Mouse (Mus musculus) stomach, embryonic 14.5 days (tissue): ENCODE results near the gene Gm10639. TPM values are rescaled to one million over a fixed set of nuclear protein-coding genes. Genes with fewer than 3 reads are reported as not detected.

Source experiments
- ATAC-seq: fragments of 200-750 bp; cut with Nextera tagmentation; 2 replicates; pipeline ENCODE4 v1.8.0; 2017; ENCODE audit warnings: low read depth, moderate TSS enrichment; ENCODE audit not compliant: insufficient number of reproducible peaks, insufficient read depth, low FRiP score
- H3K27ac ChIP-seq: fragments of 300-500 bp; sonication (generic); 2 replicates; pipeline ENCODE4 v1.5.1; 2014; ENCODE audit warnings: mild to moderate bottlenecking, low read length, moderate library complexity, mixed read lengths
- H3K27me3 ChIP-seq: fragments of 300-500 bp; sonication (generic); 2 replicates; pipeline ENCODE4 v1.6.1; 2014; ENCODE audit warnings: low read length, control low read depth, mixed read lengths; ENCODE audit not compliant: control insufficient read depth, insufficient read depth
- H3K36me3 ChIP-seq: fragments of 300-500 bp; sonication (generic); 2 replicates; pipeline ENCODE4 v1.6.1; 2014; ENCODE audit warnings: mild to moderate bottlenecking, control low read depth, low read length, moderate library complexity, mixed read lengths; ENCODE audit not compliant: control insufficient read depth, insufficient read depth
- H3K4me1 ChIP-seq: fragments of 300-500 bp; sonication (generic); 2 replicates; pipeline ENCODE4 v1.6.1; 2014; ENCODE audit warnings: low read length, control low read depth, mixed read lengths; ENCODE audit not compliant: control insufficient read depth, insufficient read depth
- H3K4me2 ChIP-seq: fragments of 300-500 bp; sonication (generic); replicated peaks from 2 replicates; pipeline ENCODE4 v1.6.1; 2014; ENCODE audit warnings: low read depth, low read length, control low read depth
- H3K4me3 ChIP-seq: fragments of 300-500 bp; sonication (generic); 2 replicates; pipeline ENCODE4 v1.5.1; 2014; ENCODE audit warnings: low read depth, low read length, control low read depth
- H3K9ac ChIP-seq: fragments of 300-500 bp; sonication (generic); replicated peaks from 2 replicates; pipeline ENCODE4 v1.6.1; 2014; ENCODE audit warnings: low read depth, mild to moderate bottlenecking, control low read depth, low read length, moderate library complexity, mixed read lengths
- H3K9me3 ChIP-seq: fragments of 300-500 bp; sonication (generic); 2 replicates; pipeline ENCODE4 v1.6.1; 2016; ENCODE audit warnings: low read depth, low read length, control low read depth; ENCODE audit not compliant: control insufficient read depth
- WGBS: fragments of 180-500 bp; shearing (Covaris S2); extraction: QIAGEN DNeasy Blood & Tissue Kit; methylation state at CpG from one replicate; pipeline ENCODE4 v1.1.7; 2014; 5-methylcytosine and 5-hydroxymethylcytosine counted together
- polyA plus RNA-seq: library from polyadenylated mRNA; unstranded; fragments of >200 nt; fragmentation: Nextera tagmentation; extraction: Ambion mirVana; gene quantifications from 2 replicates; pipeline ENCODE4 v1.2.1, GENCODE M21; 2014

Gm10639 gene
- polyA plus RNA-seq, 1 experiment from 2014 or later, result not detected

DNA sequence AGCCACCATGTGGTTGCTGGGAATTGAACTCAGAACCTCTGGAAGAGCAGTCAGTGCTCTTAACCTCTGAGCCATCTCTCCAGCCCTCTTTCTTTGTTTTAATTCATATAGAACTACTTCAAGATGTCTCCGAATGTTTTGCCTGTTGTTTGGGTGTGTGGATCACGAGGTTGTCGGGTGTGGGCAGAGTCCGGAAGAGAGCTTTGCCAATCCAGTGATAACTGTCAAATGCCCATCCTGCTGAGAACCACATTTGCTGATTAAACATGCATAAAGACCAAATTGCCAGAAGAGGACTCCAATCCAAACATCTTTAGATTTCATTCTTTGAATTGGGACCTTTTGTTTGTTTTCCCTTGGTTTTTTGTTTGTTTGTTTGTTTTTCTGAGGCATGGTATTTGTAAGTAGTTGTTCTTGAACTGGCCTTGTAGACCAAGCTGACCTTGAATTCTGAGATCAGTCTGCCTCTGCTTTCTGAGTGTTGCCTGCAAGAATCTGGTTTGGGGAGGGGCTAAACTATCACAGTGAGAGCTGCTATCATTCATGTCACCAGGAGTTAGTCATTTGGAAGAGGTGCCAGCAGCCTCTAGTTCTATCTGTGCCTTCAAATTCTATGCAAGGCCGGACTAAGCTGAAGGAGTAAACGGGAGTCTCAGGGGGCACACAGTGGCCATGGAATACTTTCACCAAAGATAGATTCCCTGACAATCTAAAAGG is 61.9 kb downstream of the Gm10639 start:
- Histone ChIP-seq H3K9me3 (no peaks in the 10 kb centered on the region), H3K4me1 (no peaks in the 10 kb centered on the region), H3K27me3 (no peaks in the 10 kb centered on the region), H3K9ac (no peak overlapping the region), H3K36me3 (no peaks in the 10 kb centered on the region), H3K4me2 (no peak overlapping the region), H3K4me3 (no peak overlapping the region), H3K27ac (no peak overlapping the region)
- ATAC-seq, result no peak
- 79% methylated on average over 6 of the region's 6 CpGs for WGBS

Other genes starting within 250 kb of the Gm10639 start
- 0.20 TPM in 1 of 2 replicates, not detected in the other for gene Gcm1, start 238.0 kb upstream of the Gm10639 start, polyA plus RNA-seq
- 37.8 and 39.9 TPM in 2 replicates for gene Fbxo9, start 180.9 kb upstream of the Gm10639 start, polyA plus RNA-seq
- gene Ick, start 180.7 kb upstream of the Gm10639 start, polyA plus RNA-seq, result 28.4 and 29.9 TPM in 2 replicates
- 478 and 492 TPM in 2 replicates for gene Gsta4, start 107.1 kb upstream of the Gm10639 start, polyA plus RNA-seq
- 9.6 and 9.7 TPM in 2 replicates for gene Gsta1, start 59.3 kb upstream of the Gm10639 start, polyA plus RNA-seq
- 6.6 and 9.8 TPM in 2 replicates for gene Gm3776, start 32.8 kb upstream of the Gm10639 start, polyA plus RNA-seq
- gene Omt2a, start 24.9 kb downstream of the Gm10639 start, polyA plus RNA-seq, result 0.42 TPM in 1 of 2 replicates, not detected in the other
- not detected in 2 replicates for gene Omt2b, start 37.7 kb downstream of the Gm10639 start, polyA plus RNA-seq
- gene Gsta2, start 65.9 kb downstream of the Gm10639 start, polyA plus RNA-seq, result 1.2 and 1.9 TPM in 2 replicates
- 0.45 TPM in 1 of 2 replicates, not detected in the other for gene Dppa5a, start 78.3 kb downstream of the Gm10639 start, polyA plus RNA-seq
- gene Ooep, start 88.8 kb downstream of the Gm10639 start, polyA plus RNA-seq, result 0.35 and 0.74 TPM in 2 replicates
- 0.29 and 0.51 TPM in 2 replicates for gene Ddx43, start 105.9 kb downstream of the Gm10639 start, polyA plus RNA-seq
- gene Cgas, start 153.3 kb downstream of the Gm10639 start, polyA plus RNA-seq, result 2.7 and 3.3 TPM in 2 replicates
- gene Mto1, start 158.3 kb downstream of the Gm10639 start, polyA plus RNA-seq, result 24.6 and 27.1 TPM in 2 replicates
- 0.80 and 0.90 TPM in 2 replicates for gene Gm17324, start 158.9 kb downstream of the Gm10639 start, polyA plus RNA-seq
- 5,753 and 5,798 TPM in 2 replicates for gene Eef1a1, start 199.2 kb downstream of the Gm10639 start, polyA plus RNA-seq